Mouse (Mus musculus) ovary, adult 18-20 months (tissue): ENCODE measurements around the gene Hoxb4.

Source experiments
- DNase-seq: peaks from one replicate; pipeline ENCODE4 v3.0.0; 2022; ENCODE audit warnings: low spot score, mixed read lengths

The Hoxb4 gene

GRCm38 (mm10) chr11:96317608-96318367, at the start of gene Hoxb4:
Gene Hoxb4, plus strand, starts transcription at chr11:96318267.
- DNase-seq, result no peak

DNA sequence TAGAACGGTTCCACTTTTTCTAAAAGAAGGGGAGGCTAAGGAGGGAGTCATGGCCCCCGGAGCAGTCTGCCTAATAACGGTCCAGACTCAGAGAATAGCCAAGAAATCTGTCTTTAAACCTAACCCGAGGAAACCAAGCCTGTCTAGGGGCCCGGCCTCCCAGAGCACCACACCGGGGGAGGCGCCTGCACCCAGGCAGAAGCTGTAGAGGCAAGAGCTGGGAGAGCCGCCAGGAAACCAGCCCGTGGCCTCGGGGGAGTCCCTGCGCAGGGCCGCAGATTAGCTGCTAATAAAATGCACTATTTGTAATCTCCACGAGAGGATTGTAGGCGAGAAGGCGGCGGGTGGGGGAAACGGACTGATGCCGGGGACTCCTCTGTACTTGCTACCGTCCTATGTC, 48.2 kb upstream of the Hoxb4 start:
- DNase-seq, result peak; percentile 68

DNA sequence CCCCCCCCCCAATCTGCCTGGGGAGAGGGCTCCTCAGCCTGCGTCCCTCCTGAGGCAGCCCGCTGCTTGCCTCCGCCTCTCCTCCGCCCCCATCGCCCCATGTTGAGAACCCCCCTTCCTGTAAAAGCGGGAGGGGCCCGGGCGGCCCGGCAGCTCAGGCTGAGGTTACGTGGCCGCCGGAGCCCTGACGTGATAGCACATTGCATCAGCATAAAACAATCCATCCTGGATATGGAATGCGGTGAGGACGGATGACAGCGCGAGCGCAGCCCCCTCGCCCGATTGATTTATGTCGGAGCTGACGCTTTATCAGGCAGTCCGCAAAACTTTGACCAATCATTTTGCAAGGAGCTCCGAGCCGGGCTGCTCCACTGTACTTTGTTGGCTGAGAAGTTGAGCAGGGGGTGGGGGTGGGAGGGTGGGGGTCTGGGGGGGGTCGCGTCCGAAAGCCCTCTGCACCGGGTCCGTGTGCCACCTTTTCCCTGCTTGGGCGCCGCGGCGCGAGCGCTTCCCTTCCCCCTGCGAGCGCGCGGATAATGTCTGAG, 47.0 kb upstream of the Hoxb4 start, which contains the start of gene Hoxb9:
Gene Hoxb9 (plus strand): TSS at position 462 of the 545 bp plus-strand sequence.
- no peak for DNase-seq

GRCm38 (mm10) chr11:96271541-96272011, 46.5 kb upstream of the Hoxb4 start:
- DNase-seq, result no peak

DNA sequence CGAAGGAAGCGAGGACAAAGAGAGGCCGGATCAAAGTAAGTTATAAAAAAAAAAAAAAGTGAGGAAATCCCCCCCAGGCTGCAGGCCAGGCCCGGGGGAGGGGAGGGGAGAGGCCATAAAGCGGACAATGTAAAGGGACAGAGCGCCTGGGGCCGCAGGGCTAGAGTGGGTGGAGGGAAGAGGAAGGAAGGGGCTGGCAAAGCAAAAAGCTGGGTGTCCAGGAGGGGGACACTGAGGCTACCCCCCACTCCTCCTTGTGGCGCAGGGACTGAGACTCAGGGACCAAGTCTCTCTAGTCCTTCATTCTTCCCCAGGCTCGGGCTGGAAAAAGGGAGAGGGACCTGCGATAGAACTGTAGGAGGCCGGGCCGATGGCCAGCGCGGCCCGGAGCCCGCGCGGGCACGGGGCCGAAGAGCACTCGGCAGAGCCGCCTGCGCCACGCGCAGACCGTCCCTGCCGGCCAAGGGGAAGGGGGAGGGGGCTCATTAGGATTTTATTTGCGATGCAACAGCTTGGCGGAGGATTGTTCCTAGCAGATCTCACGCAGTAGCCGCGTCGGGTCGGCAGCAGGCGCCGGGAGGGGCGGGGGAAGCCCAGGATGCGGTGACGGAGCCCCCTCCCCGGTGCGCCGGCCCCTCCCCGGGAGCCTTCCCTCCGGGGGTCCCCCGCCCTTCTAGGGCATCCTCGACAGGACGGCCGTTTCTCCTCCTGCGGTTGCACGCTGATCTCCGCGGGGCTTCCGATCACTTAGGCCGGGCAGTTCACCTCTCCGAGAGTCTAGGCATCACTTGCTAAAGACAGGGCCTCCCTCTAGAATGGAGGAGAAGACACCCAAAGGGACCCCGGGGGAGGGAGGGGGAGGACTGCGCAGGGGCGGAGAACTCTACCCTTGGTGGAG, 45.8 kb upstream of the Hoxb4 start:
- DNase-seq, result no peak

- no peak for DNase-seq
These were observed 43.6 kb upstream of the Hoxb4 start for GRCm38 (mm10) chr11:96274428-96274827.

- DNase-seq, result no peak
These were observed 42.2 kb upstream of the Hoxb4 start for GRCm38 (mm10) chr11:96275896-96276295.

- DNase-seq, result no peak
These were observed 40.7 kb upstream of the Hoxb4 start for GRCm38 (mm10) chr11:96277151-96278044.

DNA sequence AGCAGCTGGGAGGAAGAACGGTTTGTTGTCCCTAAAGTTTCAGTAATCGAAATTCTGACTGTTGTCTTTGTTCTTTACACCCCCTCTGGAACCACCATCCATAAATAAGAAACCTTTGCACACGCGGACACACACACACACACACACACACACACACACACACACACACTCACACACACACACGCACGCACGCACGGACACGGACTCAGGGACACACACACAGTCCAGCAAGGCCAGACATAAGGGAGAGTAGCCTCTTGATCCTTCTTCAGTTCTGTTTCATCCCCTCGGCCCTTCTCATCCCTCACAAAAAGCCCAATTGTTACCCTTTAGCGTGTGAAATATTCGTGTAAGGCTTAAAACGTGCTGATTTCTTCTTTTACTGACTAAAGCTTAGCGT, 39.7 kb upstream of the Hoxb4 start:
- no peak for DNase-seq

- DNase-seq, result no peak
These were observed 39.3 kb upstream of the Hoxb4 start for GRCm38 (mm10) chr11:96278773-96279172.

DNA sequence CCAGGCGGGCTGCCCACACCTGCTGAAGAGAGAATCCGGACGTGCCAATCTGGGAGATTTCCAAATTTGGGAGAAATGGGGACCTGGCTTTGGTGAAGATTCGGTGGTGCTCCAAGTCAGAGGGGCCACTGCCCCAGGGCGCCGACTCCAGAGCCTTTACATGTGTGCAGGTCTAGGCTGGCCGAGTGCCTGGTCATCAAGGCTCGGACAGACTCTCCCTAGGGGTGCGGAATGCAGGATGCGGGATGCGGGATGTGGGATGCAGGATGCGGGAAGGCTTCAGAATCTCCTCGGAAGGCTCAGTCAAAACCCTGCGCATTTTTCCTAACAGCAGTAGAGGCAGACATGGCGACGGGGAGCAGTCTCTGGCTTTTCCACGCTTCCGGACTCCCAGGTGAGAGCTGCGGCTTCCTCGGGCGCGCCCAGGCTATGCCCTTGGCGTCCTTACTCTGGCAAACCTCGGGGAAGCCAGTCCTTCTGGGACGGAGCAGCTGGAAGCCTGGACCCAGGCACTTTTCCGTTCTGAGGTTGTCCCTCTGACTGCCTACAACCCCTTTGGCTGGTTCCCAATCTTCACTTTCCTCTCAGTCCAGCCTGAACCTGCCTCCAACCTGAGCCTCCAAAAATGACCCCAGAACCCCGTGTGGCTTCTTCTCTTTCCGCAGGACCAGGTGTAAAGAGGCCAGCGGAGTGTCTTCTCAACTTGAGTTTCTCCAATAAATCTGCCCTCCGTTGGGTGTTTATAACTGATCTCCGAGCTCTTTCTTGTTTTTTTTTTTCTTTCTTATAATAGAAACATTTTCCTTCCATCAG, 38.4 kb upstream of the Hoxb4 start:
- DNase-seq, result no peak

DNA sequence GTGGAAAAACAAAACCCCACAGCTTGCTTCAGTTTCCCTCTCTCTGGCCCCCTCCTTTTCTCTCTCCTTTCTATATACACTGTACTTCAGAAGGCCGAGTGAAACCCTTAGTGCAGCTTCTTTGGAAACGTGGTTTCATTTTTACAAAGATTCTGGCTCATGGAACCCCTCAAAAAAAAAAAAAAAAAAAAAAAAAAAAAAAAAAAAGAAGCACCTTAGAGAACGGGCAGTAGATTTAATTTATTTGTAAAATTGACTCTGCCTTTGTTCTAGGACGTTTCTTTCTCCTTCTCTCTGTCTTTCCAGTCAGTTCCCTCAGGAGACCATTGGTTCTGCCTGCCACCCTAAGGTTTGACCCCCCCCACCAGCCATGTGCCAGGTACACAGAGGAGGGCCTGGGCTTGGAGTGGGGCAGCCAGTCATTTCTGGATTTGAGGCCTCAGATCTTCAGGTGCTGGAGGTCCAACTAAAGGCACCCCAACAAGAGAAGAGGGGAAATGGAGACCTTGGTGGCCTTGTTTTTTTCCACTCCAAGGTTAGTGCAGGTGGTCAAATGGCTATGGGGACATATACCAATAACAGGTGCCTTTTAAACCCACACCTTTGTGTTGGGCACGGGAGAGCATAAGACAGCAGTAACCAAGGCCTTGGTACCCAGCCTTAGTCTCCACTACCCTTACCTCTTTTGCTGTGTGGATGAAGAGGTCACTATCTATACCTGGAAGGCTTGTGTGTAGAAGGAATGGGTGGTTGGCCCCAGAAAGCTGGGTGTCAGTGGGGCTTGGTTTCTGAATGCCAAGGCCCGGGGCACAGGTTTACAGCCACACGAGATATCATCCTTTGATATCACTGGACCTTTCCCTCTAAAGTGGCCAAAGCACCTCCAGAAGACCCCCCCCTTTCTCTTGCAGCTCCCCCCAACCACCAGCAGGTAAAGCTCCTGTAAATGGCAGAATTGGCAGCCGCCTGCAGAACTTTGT, 37.4 kb upstream of the Hoxb4 start:
- no peak for DNase-seq

DNA sequence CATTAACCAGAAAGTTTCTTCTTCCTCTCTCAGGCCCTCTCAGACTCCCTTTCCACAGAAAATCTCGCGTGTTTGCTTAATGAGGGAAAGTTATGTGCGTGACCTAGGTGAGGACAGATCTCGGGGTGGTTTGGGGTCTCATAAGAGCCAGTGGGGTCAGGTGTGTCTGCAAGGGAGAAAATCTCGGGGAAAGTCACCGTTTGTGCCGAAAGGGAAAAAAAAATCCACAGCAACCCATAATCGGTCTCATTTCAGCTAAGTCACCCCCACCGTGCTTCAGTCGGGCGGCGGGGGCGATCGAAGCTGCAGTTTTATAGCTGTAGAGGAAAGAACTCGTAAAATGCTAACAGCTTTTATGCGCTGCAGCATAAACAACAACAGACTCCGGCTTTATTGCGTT, 36.7 kb upstream of the Hoxb4 start:
- DNase-seq, result no peak

DNA sequence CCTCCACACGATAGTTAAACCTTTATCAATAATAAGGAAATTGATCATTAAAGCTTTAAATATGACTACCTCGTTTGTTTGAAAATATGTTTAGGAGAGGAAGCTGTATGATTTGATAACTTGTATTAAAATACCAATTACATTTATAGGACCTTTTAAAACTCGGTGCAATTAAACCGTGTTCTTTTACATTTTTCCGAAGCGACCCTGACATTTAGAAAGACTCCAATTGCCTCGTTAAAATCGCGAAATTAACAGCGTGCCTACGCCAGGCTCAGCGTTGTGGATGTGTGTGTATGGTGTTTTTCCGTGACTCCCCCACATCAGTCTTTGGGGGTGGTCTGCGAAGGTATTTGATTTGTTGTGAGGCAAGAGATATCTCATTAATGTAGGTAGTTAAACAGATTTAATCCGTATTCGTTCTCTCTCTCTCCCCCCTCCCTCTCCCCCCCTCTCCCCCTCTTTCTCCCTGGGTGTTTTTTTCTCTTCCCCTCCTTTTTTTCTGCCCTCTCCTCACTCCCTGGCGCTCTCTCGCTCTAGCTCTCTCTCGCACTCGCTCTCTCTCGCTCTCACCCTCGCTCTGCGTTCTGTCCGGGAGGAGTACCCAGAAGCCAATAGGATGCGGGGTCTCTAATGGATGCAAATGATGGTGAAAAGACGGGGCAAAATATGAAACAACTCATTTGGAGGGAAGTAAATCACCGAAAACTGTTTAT, 36.1 kb upstream of the Hoxb4 start, which contains the start of gene Hoxb8:
Gene Hoxb8 (plus strand): TSS at position 51 of the 716 bp plus-strand sequence.
- DNase-seq, result no peak

DNA sequence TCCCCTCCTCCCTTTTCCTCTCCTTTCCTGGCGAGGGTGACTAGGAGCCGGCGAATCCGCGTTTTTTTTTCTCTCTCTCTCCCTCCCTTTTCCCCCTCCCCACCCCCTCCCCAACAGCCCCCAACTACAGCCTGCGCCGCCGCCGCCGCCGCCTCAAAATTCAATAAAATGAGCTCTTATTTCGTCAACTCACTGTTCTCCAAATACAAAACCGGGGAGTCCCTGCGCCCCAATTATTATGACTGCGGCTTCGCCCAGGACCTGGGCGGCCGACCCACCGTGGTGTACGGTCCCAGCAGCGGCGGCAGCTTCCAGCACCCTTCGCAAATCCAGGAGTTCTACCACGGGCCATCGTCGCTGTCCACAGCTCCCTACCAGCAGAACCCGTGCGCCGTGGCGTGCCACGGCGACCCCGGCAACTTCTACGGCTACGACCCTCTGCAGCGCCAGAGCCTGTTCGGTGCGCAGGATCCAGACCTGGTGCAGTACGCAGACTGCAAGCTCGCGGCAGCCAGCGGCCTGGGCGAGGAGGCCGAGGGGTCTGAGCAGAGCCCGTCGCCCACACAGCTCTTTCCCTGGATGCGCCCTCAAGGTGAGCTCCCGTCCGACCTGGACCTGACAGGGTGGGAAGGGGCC, 35.2 kb upstream of the Hoxb4 start:
- DNase-seq, result no peak

DNA sequence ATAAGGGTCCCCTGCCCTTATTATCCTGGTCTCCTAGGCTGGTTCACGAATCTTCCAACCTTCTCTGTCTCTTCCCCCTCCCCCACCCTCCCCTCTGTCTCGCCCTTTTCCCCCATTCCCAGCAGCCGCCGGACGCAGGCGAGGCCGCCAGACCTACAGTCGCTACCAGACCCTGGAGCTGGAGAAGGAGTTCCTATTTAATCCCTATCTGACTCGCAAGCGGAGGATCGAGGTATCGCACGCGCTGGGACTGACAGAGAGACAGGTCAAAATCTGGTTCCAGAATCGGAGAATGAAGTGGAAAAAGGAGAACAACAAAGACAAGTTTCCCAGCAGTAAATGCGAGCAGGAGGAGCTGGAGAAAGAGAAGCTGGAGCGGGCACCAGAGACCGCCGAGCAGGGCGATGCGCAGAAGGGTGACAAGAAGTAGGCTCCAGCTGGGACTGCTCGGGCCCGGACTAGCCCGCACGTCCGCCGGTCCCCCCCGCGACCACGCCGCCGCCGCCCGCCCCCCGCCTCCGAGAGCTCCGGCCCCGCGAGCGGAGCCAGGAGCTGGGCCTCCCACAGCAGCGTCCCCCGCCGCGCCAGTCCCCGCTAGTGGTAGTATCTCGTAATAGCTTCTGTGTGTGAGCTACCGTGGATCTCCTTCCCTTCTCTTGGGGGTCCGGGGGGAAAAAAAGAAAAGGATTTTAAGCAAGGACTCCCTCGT, 33.9 kb upstream of the Hoxb4 start:
- DNase-seq, result no peak
